Mouse (Mus musculus) spleen, postnatal 4 days (tissue): ENCODE measurements around the gene Ece1.

Experiments used
- DNase-seq, 2 experiments: peaks; one replicate each; pipeline ENCODE4 v3.0.0; 2022; ENCODE audit warnings: low spot score in 2 of 2

The Ece1 gene

DNA sequence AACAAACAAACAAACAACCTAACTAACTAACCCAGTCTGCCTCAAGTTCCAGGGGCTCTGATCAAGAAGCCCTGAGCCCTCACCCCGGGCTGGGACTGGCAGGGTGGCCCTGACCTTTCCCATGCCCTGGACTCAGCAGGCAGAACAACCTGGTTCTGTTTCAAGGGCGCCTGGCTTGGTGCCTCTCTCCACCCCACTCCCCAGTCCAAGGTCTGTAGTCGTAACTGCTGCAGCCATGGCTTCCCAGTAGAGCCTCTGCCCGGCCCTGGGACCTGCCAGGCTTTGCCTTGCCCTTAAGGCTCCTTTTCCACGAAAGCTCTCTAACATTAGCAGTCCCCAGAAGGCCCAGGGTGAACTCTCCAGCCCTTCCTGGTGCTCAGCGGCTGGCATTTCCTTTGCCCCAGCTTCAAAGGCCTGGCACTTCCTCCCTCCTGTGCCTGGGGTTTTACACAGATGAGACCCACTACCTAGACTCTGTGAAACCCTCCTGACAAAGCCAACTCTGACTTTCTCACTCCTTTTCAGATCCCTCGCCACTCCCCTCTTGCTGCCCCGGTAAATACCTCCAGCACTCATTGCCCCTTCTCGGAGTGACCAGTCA, 6.2 kb upstream of the Ece1 start:
- DNase-seq: no peak

DNA sequence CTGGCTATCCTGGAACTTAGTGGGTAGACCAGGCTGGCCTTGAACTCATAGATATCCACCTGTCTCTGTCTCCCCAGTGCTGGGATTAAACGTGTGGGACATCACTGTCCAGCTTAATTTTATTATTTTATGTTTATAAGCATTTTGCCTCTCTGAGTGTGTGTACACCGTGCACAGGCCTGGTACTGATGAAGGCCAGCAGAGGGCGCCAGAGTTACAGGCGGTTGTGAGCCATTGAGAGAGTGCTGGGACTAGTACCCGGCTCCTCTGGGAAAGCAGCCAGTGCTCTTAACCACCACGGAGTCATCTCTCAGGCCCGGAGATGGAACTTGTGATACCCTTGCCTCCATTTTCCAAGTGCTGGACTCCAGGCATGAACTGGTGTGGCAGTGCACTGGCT, 4.9 kb upstream of the Ece1 start:
- DNase-seq: peak; percentile 61 to 89

DNA sequence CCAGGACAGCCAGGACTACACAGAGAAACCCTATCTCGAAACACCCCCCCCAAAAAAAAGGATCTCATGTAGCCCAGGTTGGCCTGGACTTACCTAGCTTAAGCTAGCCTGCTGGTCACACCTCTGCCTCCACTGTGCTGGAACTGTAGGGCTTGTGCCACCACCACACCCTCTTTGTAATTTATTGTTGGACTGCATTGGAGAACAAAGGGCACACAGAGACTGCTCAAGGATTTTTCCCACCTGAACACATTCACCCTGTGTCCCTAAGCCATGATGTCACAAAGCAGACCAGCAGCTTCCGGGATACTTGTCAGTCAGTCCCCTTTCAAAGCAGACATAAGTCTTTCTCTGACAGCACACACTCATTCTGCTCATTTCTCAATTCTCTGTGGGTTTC, 3.7 kb upstream of the Ece1 start:
- no peak for DNase-seq

DNA sequence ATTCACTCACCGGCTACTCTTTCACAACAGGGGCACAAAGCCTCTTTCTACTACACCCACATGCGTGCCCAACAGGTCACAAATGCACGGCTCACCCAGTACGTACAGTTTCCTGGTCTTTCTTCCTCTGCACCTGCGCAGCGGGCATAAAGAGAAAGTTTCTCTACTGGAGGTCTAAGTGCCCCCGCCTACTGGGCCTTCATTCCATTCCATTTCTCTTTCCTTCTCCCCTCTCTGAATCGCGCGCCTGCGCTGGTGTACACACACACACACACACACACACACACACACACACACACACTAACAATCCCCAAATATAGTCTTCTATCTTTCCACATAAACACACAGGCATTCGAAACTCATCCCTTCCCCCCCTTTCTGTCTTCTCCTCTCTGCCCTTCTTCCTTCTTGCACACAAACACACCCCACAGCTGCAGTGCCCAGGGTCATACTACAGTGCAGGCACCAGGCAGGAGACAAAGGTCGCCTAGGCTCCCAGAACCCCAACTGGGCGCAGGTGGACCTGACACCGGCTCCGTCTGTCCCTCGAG, 501 bp upstream of the Ece1 start:
- DNase-seq: peak in 1 of 2 experiments; percentile 40

DNA sequence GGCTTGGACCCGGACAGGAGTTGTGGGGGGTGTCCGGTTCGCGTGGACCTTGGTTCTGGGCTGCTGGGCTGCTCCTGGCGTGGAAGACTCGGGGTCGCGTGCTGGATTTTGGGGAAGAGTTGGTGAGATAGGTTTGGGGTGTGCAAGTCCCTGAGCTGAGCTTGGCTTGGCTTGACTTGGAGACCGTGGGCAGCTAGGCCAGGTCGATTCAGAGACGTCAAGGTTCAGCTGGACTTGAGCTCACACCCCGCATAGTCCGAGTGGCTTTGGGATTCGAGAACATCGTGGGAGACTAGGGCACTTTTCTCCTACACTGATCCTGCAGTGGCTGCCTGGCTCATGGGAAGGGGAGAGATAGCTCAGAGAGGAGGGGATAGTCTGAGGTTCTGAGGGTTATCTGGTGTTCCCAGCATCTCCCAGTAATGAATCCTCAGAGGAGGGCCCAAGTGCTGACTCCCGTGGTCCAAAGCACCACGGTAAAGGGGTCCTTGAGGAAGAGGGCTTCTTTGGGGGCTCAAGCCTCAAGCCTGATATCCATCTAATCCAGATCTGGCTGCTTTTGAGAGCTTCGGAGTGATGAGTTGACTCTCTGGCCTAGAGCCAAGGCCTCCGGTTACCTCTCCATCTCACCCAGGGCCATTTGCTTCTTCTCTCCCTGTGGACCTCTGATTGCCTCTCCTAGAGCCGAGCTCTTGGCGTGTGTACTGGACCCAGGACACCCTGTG, 641 bp downstream of the Ece1 start:
- no peak for DNase-seq

DNA sequence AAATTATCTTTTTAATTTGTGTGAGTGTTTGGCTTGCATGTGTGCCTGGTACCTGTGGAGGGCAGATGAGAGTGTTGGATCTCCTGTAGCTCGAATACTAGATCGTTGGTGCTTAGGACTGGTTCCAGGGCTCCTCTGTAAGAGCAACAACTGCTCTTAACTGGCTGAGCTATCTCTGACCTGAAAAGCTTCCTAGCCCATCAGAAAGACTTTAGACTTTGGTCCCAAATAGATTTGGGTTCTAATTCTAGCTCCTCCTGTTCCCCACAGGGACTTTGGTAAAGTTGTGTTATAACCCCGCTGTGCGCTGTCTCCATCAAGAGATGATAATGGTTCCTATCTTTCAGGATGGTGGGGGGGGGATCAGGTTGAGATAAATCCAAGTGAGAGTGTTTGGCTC, 2.0 kb downstream of the Ece1 start:
- DNase-seq: no peak

DNA sequence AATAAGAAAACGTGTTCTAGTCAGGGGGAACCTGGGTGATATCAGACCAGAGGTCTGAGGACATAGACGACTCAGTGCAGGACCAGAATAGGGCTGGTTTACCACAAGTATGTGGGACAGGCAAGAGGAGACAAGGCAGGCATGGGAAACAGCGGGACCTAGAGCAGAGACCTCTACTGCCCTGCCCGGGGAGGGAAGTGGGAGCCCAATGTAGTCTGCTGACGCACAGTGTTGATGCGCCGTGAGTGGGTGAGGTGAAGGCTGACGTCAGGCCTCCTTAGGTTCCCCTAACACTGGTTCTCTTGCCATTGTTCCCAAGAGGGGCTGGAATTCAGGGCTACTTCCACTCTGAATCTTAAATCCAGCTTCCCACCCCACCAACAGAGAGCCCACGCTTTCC, 2.7 kb downstream of the Ece1 start:
- no peak for DNase-seq

DNA sequence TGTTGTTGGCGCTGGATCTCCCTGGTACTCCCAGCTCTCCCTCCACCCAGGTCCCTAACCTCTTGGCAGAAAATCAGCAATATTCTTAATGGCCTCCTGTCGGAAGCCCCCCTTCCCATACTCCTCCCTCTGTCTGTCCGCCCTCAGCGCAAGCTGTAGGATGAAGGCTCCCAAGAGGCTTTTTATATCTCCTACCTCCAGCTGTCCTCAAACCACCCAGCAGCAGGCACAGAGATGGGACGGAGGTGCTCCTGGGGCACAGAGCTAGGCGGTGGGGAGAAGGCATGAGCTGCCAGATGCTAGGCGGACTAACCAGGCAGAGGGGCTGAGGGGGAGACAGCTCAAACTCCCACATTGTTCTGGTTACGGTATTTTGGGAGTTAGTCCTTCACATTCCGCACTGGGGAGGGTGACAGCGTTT, 3.2 kb downstream of the Ece1 start:
- no peak for DNase-seq

DNA sequence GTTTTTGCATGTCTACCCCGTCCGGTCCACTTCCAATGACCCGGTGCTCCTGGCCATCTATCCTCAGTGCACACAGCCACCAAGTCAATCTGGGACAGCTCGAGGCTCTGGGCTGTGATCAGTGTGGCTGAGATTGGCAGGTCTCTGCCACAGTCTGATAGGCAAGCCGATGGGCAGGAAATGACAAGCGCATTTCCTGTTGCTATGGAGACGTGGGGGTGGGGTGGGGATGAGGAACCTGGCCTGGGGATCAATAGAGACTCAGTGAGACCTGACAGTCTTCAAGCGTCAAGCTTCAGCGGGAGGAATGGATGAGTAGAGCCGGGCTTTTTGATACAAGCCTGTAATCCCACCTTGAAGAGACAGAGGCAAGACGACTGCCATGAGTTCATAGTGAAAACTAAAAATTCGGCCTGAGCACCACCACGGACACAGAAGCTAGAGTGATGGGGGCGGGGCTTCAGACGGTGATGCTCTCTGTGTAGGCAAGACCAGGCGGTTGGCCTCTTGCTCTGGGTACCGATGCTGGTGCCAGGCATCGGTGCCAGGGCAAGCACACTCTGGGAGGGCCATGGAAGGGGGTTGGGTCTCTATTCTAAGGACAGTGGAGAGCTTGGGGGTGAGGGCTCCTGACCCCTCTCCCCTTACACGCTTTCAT, 4.3 kb downstream of the Ece1 start:
- peak; percentile 59 to 75 for DNase-seq

DNA sequence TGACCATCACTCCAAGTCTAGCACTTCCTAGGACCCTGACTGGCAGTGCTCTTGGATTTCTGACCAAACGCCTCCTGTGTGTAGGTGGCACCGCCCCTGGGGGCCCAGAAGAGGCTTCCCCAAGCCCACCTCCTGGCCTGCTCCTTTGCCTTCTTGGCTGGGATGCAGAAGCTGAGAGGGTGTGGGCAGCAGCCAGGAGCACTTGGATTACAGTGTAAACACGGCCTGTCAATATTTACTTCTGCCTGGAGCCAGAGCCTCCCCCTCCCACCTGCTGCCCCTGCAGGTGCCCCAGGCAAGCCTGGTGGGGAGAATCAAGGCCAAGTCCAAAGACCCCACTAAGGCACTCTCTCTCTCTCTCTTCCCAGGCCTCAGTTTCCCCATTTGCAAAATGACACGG, 5.2 kb downstream of the Ece1 start:
- no peak for DNase-seq

DNA sequence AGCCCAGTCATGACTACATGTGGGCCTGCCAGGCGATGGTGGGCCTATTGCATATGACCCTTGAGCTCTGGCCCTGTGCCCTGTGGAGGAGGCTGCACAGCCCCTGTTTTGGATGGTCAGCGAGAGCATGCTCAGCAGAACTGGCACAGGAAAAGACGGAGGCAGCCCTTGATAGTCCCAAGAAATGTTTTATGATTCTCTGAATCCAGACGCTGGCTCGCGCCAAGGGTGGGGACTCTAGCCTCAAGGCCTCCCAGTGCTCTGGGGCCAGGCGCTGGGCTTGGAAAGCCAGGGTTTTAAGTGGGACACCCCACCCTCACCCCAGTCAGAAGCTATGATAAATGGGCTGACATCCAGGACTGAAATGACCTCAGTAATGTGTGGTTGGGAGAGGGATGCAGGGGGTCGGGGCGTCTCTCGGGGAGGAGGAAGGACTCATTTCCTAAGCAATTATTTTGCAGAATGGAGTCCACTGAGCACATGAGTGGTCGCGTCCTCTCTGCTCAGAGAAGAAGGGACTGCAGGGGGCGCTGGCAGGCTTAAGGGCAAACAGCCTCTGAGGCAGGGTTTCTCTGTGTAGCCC, 5.7 kb downstream of the Ece1 start:
- DNase-seq: no peak

DNA sequence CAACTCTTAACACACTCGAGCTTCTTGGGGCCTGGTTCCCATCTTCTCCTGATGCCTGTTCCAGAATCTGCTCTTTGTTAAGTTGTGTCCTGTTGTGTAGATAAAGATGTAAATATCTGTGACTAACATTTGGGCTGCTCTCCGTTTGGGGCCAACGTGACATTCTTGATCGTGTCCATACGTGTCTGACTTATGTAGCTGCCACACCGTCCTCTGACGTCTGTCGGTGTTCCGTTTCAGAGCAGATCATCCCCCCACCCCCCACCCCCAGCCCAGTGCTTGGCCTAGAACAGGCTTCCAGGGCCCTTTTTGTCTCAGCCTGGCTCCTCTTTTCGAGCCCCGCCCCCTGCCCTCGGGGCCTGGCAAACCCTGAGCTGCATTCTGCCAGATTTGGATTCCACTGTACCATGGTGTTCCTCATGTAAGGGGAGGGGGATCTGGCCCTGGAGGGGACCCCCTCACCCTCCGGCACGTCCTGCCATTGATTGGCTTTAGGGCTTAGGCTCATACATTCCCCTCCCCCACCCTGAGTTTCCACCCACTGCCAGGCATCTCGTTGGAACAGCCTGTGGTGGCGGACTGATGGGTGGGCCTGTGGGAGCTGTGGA, 7.7 kb downstream of the Ece1 start:
- DNase-seq: no peak

DNA sequence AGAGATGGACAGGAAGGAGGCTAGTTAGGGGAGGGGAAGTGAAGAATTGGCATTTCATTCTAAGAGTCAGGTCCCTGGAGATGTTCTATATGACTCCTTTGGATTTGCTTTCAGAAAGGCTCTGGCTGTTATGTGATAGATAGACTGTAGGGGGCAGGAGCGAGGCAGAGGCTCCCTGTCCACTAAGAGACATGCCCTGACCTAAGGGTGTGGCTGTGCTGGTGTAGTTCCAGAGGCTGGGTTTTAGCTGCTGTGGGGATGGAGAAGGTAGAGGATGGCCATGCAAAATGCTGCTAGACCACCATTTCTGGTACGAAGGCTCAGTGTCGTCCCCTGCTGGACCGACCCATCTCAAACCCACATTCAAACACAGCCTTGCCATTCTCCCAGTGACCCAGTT, 8.9 kb downstream of the Ece1 start:
- no peak for DNase-seq

DNA sequence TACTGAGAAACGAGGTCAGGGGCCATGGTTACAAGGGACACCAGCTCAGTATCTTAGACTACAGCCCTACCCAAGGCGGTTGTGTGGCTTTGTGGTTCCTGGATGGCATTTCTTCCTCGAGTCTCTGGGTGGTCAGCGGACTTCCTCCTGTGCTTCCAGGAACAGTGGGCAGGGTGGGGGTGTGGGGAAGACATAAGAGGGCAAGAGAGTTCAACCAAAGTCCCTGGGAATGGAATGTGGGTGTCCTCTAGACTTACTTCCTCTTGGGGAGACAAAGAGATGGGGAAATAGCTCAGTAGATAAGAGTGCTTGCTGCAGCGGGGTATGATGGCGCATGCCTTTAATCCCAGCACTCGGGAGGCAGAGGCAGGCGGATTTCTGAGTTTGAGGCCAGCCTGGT, 9.4 kb downstream of the Ece1 start:
- DNase-seq: no peak

DNA sequence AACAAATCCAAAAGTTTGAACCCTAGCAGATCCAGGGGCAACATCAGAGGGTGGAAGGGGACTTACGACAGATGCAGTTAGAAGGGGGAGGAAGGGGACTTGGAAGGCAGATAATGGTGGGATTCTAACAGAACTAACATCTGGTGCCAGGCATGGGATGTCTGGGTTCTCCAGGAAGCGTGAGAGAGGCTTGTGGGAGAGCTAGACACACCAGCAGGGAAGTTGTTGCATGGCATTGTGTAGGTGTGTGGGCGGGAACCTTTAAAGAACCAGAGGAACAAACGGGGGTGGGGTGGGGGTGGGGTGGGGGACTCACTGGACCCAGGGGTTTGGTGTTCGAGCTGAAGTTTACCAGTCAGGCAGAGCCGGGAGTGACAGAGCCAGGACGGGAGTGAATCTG, 12.3 kb downstream of the Ece1 start:
- DNase-seq: no peak

DNA sequence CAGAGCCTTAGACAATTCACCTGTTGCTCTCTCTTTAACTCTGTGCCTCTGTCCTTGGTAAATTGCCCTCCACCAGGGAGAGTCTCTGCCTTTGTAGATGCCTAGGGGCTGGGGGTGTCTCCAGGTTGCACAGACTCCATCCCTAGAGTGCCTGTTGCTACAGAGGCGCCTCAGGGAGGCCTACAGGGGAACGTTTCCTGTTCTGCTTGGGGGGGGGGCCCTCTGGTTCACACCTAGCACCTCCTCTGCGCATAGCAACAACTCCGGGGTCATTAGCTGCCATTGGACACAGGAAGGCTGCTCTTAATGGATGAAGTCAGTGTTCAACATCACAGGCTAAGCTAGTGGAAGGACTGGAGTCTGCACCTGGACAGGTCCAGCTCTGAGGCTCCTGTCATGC, 12.8 kb downstream of the Ece1 start:
- no peak for DNase-seq

DNA sequence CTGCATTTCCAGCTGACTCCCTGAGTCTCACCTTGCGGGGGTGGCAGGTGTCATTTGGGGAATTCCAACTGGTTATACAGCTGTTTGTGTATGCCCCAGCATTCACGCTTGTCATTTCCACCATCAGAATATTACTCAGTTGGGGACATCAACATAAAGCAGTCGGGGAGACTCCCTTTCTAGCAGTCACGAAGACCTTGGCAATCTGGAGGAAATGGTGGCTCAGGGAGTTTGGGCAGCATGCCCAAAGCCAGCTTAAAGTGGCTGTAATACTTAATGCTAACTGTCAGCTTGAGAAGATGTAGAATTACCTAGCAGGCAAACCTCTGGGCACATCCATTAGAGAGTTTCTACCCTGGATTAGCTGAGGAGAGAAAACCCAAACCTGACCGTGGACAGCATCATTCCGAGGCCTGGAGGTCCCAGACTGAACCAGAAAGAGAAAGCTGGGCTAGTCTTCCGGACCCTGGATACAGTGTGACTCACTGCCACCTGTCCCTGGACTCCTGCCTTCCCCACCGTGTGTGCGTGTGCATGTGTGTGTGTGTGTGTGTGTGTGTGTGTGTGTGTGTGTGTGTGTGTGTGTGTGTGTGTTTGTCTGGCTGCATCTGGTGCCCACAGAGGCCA, 13.5 kb downstream of the Ece1 start:
- no peak for DNase-seq

DNA sequence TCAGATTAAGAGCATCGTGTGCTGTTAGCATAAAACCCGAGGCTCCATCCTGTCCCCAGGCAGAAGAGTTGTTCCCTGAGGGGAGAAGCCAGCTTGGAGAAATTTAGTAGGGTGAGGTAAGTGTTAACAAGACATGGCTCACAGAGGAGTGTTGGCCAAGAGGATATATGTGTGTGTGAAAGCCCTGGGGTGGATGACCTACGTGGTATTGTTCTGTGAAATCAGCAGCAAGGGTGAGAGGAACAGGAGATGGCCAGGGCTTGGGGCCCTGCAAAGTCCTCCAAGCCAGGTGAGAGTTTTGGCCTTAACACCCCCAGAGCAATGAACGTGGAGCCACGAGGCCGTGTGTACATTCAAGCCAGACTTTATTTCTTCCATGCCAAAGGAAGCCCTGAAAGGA, 14.8 kb downstream of the Ece1 start:
- no peak for DNase-seq

DNA sequence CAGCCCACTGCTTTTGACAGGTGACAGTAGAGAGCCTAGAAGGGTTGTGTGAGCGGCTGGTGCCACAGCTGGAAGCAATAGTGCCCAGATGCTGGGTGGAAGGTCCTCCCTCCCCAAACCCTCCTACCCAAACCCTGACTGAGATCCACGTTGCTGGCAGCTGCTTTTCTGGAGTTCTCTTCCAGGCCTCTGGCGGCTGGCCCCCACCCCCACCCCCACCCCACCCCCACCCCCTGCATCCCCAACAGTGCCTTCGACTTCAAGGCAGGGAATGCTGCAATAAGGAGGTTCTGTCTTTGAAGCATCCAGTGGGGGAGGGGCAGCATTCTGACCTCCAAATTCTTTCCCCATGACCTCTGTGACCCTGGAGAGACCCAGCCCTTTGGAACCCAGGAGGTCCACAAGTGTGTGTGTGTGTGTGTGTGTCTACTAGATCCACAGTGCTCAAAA, 15.4 kb downstream of the Ece1 start:
- no peak for DNase-seq

DNA sequence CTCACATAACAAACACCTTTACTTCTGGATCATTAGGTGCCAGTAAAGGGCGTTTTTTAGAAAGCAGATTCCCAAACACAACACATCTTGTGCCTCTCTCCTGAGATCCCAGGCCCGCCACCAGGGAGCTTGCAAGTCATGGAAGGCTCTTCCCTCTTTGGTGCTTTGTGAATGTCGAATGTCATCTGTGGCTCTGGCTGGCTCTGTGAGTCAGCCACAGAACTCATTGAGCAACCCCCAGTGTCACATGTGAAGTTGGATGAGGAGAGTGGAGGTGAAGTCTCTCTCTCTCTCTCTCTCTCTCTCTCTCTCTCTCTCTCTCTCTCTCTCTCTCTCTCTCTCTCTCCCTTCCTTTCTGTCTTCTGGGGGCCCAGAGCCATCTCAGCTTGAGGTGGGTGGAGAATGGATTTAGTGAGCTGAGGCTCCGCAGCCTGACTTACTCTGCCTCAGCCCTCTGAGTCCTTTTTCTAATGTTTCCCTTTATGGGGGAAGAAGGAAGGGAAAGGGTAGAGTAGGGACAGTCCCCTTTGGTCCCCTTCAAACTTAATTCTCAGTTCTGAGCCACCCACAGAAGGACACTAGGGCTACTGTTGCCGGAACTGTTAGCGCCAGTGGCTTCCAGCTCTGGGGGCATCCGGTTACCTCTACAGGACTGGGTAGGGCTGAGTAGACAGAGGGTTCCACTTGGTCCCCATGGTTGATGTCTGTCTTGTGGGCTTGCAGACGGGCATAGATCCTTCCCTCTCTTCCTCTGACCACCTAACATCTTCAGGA, 17.5 kb downstream of the Ece1 start:
- no peak for DNase-seq

DNA sequence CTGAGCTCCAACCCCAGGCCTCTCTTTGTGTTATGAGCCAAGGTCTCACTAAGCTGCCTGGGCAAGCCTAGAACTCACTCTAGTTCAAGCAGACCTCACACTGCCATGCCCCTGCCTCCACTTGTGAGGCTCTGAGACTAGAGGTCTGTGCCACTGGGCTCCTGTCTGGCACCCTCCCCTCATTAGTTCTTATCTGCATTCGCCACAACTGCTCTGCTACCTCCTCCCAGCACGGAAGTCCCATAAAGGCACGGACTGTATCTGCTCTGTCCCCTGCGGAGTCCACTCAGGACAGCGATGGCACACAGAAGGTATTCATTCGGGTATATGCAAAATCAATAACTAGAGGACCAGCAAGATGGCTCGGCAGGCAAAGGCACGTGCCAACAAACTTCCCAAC, 19.4 kb downstream of the Ece1 start:
- no peak for DNase-seq
